Mouse (Mus musculus): ENCODE results near the gene Ttc7b. TPM values are rescaled to one million over a fixed set of nuclear protein-coding genes. Genes with fewer than 3 reads are reported as not detected.

The Ttc7b gene
- polyA plus RNA-seq, 1 experiment: 149 TPM

- Histone ChIP-seq H3K27me3 (ENCODE audit: control insufficient read depth, insufficient read depth, low read length) (no peaks in the 10 kb centered on the region), H3K4me3 (replicated peaks; ENCODE audit: insufficient read depth, low read depth, low read length) (peak overlapping the region; percentile 71), H3K27ac (ENCODE audit: insufficient read depth, low read length) (peak overlapping the region; percentile 92), H3K4me1 (ENCODE audit: control insufficient read depth, insufficient read depth, low read length) (peaks cover 25% of the 10 kb centered on the region)
- TF ChIP-seq POLR2A (IDR thresholded peaks at IDR 0.05; ENCODE audit: borderline replicate concordance, insufficient read depth, low read length) (no peak), CTCF (IDR thresholded peaks at IDR 0.05; ENCODE audit: borderline replicate concordance, insufficient read depth, low read depth, low read length) (no peak)
- peak; percentile 67 to 78 for DNase-seq
- WGBS: under 1% methylated on average over 76 of the region's 76 CpGs
These were observed 391 bp downstream of the Ttc7b start for GRCm38 (mm10) chr12:100520077-100520793.

DNA sequence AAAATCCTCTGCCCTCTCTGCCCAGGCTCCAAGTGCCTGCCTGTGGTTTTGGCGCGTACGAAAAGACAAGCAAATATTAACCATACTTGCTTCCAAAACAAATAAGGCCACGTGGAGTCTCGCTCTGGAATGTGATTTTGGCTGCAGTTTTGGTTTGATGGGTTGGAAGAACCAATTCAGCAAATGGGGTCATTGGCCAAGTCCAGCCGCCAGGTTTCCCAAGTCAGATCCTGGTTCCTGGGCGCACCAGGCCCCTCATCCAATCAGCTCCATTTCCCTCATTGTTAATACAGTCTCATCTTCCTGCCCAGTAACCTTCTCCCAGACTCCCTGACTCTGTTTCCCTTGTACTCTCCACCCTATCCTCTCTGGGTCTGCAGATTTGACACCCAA, 946 bp downstream of the Ttc7b start:
- WGBS: 7% methylated on average over 7 of the region's 7 CpGs
- Histone ChIP-seq H3K27ac (ENCODE audit: insufficient read depth, low read length) (peak overlapping the region; percentile 92), H3K4me3 (replicated peaks; ENCODE audit: insufficient read depth, low read depth, low read length) (peak overlapping the region; percentile 71), H3K27me3 (ENCODE audit: control insufficient read depth, insufficient read depth, low read length) (no peaks in the 10 kb centered on the region), H3K4me1 (ENCODE audit: control insufficient read depth, insufficient read depth, low read length) (peaks cover 25% of the 10 kb centered on the region)
- peak; percentile 55 to 56 for DNase-seq
- TF ChIP-seq CTCF (IDR thresholded peaks at IDR 0.05; ENCODE audit: borderline replicate concordance, insufficient read depth, low read depth, low read length) (no peak), POLR2A (IDR thresholded peaks at IDR 0.05; ENCODE audit: borderline replicate concordance, insufficient read depth, low read length) (no peak)

DNA sequence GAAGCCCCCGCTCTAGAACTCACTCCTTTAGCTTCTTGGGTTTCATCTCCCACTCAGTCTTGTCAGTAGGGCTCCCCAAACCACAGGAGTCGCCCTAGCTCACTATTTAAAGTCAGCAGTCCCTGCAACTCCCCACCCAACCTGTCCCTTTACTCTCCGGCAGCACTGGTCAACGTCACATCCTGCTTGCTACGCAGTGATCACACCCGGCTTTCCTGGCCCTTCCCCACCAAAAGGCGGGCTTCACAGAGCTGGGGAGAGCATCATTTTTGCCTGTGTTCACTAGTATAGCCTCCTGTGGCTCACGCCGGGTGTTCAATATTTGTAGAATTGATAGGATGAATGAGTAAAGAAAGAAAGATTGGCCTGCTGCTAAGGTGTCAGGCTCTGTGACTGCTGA, 3.3 kb downstream of the Ttc7b start:
- H3K27me3 ChIP-seq (ENCODE audit: control insufficient read depth, insufficient read depth, low read length): no peaks in the 10 kb centered on the region
- TF ChIP-seq POLR2A (IDR thresholded peaks at IDR 0.05; ENCODE audit: borderline replicate concordance, insufficient read depth, low read length) (no peak), CTCF (IDR thresholded peaks at IDR 0.05; ENCODE audit: borderline replicate concordance, insufficient read depth, low read depth, low read length) (no peak)
- DNase-seq: no peak
- peaks cover 31% of the 10 kb centered on the region for H3K4me1 ChIP-seq (ENCODE audit: control insufficient read depth, insufficient read depth, low read length)
- 95% methylated on average over 9 of the region's 9 CpGs for WGBS
- no peak overlapping the region for H3K4me3 ChIP-seq (replicated peaks; ENCODE audit: insufficient read depth, low read depth, low read length)
- no peak overlapping the region for H3K27ac ChIP-seq (ENCODE audit: insufficient read depth, low read length)

GRCm38 (mm10) chr12:100516161-100516838, 4.3 kb downstream of the Ttc7b start:
- no peaks in the 10 kb centered on the region for H3K27me3 ChIP-seq (ENCODE audit: control insufficient read depth, insufficient read depth, low read length)
- DNase-seq: no peak
- H3K27ac ChIP-seq (ENCODE audit: insufficient read depth, low read length): no peak overlapping the region
- peaks cover 31% of the 10 kb centered on the region for H3K4me1 ChIP-seq (ENCODE audit: control insufficient read depth, insufficient read depth, low read length)
- H3K4me3 ChIP-seq (replicated peaks; ENCODE audit: insufficient read depth, low read depth, low read length): no peak overlapping the region
- WGBS: 100% methylated on average over 1 of the region's 1 CpGs
- TF ChIP-seq POLR2A (IDR thresholded peaks at IDR 0.05; ENCODE audit: borderline replicate concordance, insufficient read depth, low read length) (no peak), CTCF (IDR thresholded peaks at IDR 0.05; ENCODE audit: borderline replicate concordance, insufficient read depth, low read depth, low read length) (no peak)

DNA sequence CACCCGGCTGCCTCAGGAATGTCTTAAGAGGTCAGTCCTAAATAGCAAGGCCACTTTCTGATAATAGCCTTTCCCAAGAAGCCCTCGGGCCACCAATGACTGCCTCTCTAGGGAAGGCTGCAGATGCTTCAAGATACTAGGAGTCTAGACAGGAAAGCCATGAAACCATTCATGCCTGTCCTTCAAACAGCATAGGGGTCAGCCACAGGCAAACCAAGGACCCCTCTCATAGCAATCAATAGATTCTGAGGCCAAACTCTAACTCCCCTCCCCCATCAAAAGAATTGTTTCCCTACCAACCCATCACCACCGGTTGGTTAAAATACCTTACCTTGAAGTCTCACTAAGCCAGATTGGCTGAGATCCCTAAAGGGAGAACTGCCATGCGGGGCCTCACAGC, 5.1 kb downstream of the Ttc7b start:
- Histone ChIP-seq H3K27ac (ENCODE audit: insufficient read depth, low read length) (no peak overlapping the region), H3K27me3 (ENCODE audit: control insufficient read depth, insufficient read depth, low read length) (no peaks in the 10 kb centered on the region), H3K4me3 (replicated peaks; ENCODE audit: insufficient read depth, low read depth, low read length) (no peak overlapping the region), H3K4me1 (ENCODE audit: control insufficient read depth, insufficient read depth, low read length) (peaks cover 31% of the 10 kb centered on the region)
- DNase-seq: no peak
- no peak for TF ChIP-seq POLR2A (IDR thresholded peaks at IDR 0.05; ENCODE audit: borderline replicate concordance, insufficient read depth, low read length)
- no peak for TF ChIP-seq CTCF (IDR thresholded peaks at IDR 0.05; ENCODE audit: borderline replicate concordance, insufficient read depth, low read depth, low read length)
- WGBS: 96% methylated on average over 4 of the region's 4 CpGs

DNA sequence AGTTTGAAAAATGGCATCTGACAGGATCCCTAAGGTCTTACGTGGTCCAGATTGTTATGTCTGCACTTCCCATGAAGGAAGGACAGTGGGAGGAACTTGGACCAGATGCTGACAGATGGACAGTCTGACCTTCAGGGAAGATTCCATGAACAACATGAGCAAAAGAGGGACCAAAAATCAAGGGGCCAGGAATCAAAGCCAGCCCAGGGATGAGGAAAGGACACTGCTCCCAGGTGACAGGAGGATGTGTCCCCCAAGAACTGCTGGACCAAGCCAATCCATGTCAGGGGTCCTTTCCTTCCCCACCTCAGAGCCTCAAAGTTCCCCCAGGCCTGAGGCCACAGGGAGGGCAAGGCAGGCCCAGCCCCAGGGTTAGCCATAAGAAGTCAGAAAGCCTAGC, 6.0 kb downstream of the Ttc7b start:
- DNase-seq: no peak
- 28% methylated on average over 1 of the region's 1 CpGs for WGBS
- TF ChIP-seq CTCF (IDR thresholded peaks at IDR 0.05; ENCODE audit: borderline replicate concordance, insufficient read depth, low read depth, low read length): no peak
- TF ChIP-seq POLR2A (IDR thresholded peaks at IDR 0.05; ENCODE audit: borderline replicate concordance, insufficient read depth, low read length): no peak
- no peak overlapping the region for H3K27ac ChIP-seq (ENCODE audit: insufficient read depth, low read length)
- H3K4me3 ChIP-seq (replicated peaks; ENCODE audit: insufficient read depth, low read depth, low read length): no peak overlapping the region
- no peaks in the 10 kb centered on the region for H3K27me3 ChIP-seq (ENCODE audit: control insufficient read depth, insufficient read depth, low read length)
- peaks cover 31% of the 10 kb centered on the region for H3K4me1 ChIP-seq (ENCODE audit: control insufficient read depth, insufficient read depth, low read length)

DNA sequence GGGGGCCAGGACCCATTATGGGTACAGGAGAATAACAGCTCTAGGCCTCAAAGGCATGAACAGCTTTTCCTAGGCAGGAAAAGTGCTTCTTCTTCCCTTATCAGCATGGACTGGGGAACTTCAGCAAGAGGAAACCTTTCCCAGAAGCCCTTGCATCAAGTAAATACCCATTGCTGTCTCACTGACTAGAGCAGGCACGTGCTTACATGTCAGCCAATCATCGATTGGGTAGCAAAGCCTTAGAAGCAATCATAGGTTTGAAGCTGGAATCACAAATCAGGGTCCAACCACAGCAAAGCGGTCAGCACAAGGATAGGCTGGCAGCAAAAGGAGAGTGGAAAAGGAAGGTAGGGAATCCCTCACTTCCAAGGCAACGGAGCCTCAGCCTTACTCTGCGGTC, 7.5 kb downstream of the Ttc7b start:
- no peak overlapping the region for H3K4me3 ChIP-seq (replicated peaks; ENCODE audit: insufficient read depth, low read depth, low read length)
- no peak overlapping the region for H3K27ac ChIP-seq (ENCODE audit: insufficient read depth, low read length)
- H3K27me3 ChIP-seq (ENCODE audit: control insufficient read depth, insufficient read depth, low read length): no peaks in the 10 kb centered on the region
- DNase-seq: no peak
- TF ChIP-seq CTCF (IDR thresholded peaks at IDR 0.05; ENCODE audit: borderline replicate concordance, insufficient read depth, low read depth, low read length) (no peak), POLR2A (IDR thresholded peaks at IDR 0.05; ENCODE audit: borderline replicate concordance, insufficient read depth, low read length) (no peak)
- 92% methylated on average over 5 of the region's 5 CpGs for WGBS
- H3K4me1 ChIP-seq (ENCODE audit: control insufficient read depth, insufficient read depth, low read length): peaks cover 20% of the 10 kb centered on the region

DNA sequence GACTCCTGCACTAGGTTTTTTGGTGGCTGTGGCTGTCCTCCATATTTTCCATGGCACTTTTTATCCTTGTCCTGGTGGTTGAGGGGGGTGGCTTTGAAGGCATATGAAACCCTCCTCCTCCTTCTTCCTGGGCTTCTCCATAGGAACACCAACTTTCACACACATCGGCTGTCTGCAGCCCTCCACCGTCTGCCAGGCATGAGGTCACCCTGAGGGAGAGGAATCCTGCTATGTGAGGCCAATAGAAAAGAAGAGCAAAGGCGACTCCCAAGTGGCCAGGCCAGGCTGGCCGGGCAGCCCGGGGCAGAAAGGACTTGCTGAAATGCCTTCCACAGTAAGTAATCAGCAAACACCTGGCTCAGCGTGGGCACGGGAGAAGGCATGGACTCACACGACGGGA, 8.0 kb downstream of the Ttc7b start:
- H3K27ac ChIP-seq (ENCODE audit: insufficient read depth, low read length): no peak overlapping the region
- 54% methylated on average over 9 of the region's 9 CpGs for WGBS
- no peaks in the 10 kb centered on the region for H3K27me3 ChIP-seq (ENCODE audit: control insufficient read depth, insufficient read depth, low read length)
- no peak for TF ChIP-seq CTCF (IDR thresholded peaks at IDR 0.05; ENCODE audit: borderline replicate concordance, insufficient read depth, low read depth, low read length)
- TF ChIP-seq POLR2A (IDR thresholded peaks at IDR 0.05; ENCODE audit: borderline replicate concordance, insufficient read depth, low read length): no peak
- H3K4me3 ChIP-seq (replicated peaks; ENCODE audit: insufficient read depth, low read depth, low read length): no peak overlapping the region
- peaks cover 16% of the 10 kb centered on the region for H3K4me1 ChIP-seq (ENCODE audit: control insufficient read depth, insufficient read depth, low read length)
- no peak for DNase-seq

Data from cerebellum, adult 2 months (tissue).